Mouse (Mus musculus): ENCODE data around the gene Gpr65. TPM values are rescaled to one million over a fixed set of nuclear protein-coding genes. Genes with fewer than 3 reads are reported as not detected.

The Gpr65 gene
- total RNA-seq (2012; rRNA removed), result 31.0 and 31.9 TPM in 2 replicates
- total RNA-seq (2014; rRNA removed), result 80.3 and 84.1 TPM in 2 replicates
- 72.6 and 80.5 TPM in 2 replicates for polyA plus RNA-seq (2012; ENCODE audit: insufficient read length, low read depth)

GRCm38 (mm10) chr12:98268441-98269369, at the start of gene Gpr65:
TSS of gene Gpr65 (plus strand) at chr12:98268635.
- dilution Hi-C loops (cut with MboI; ENCODE audit: extremely low pct_ligation_motif_present, extremely low pct_unique_long_range_greater_than_20kb, low sequenced_read_pairs), result no loop called here
- DNase-seq (ENCODE audit: extremely low read depth), result peak; percentile 78
- peaks cover 14 to 50% of the 10 kb centered on the region in 2 experiments for H3K4me1 ChIP-seq (ENCODE audit: control insufficient read depth in 1 of 2, insufficient read depth in 2 of 2)
- peak within 1 kb of the TSS; percentile 67 to 91 (median 76) for H3K4me3 ChIP-seq (replicated peaks in 1 of 3; ENCODE audit: low read depth in 2 of 3, low read length in 2 of 3, poor library complexity in 1 of 3)
- peaks cover 3 to 12% of the 10 kb centered on the region in 2 experiments for H3K36me3 ChIP-seq (replicated peaks in 1 of 2; ENCODE audit: control insufficient read depth in 1 of 2, insufficient read depth in 1 of 2, low read length in 1 of 2)
- H3K27ac ChIP-seq (ENCODE audit: insufficient read depth, low read depth), result peak within 1 kb of the TSS; percentile 97
- peak within 1 kb of the TSS; percentile 80 for H3K4me2 ChIP-seq (ENCODE audit: insufficient read depth, low read depth, poor library complexity, severe bottlenecking)
- peak within 1 kb of the TSS; percentile 97 for H3K9ac ChIP-seq (ENCODE audit: insufficient read depth, low read depth)
- in situ Hi-C loops (cut with MboI; ENCODE audit: low pct_ligation_motif_present, low pct_unique_long_range_greater_than_20kb, low sequenced_read_pairs), result no loop called here
- peaks cover 29% of the 10 kb centered on the region for H3K79me2 ChIP-seq (replicated peaks; ENCODE audit: control insufficient read depth, extremely low read depth, insufficient read depth, poor library complexity, severe bottlenecking)
- H3K27me3 ChIP-seq (replicated peaks), result no peaks in the 10 kb centered on the region
- H3K9me3 ChIP-seq (replicated peaks; ENCODE audit: low read length), result no peaks in the 10 kb centered on the region
- TF ChIP-seq MAX (IDR thresholded peaks at IDR 0.05; ENCODE audit: low read length), result peak; percentile 77
- no peak for TF ChIP-seq JUN (IDR thresholded peaks at IDR 0.05; ENCODE audit: insufficient read depth, low read depth, low read length)
- TF ChIP-seq CHD1 (IDR thresholded peaks at IDR 0.05; ENCODE audit: low read depth, low read length), result 0 out of 2 replicates have a peak, but pooled peaks have one; percentile 17
- TF ChIP-seq RCOR1 (conservative IDR thresholded peaks at IDR 0.05; ENCODE audit: low read depth, low read length), result 0 out of 2 replicates have a peak, but pooled peaks have one; percentile 18
- TF ChIP-seq MYC (IDR thresholded peaks at IDR 0.05; ENCODE audit: low read depth, low read length), result peak; percentile 78
- TF ChIP-seq POLR2AphosphoS2 (IDR thresholded peaks at IDR 0.05; ENCODE audit: low read depth, low read length), result 0 out of 2 replicates have a peak, but pooled peaks have one; percentile 36
- no peak for TF ChIP-seq IRF4 (IDR thresholded peaks at IDR 0.05; ENCODE audit: low read depth, low read length)
- peak; percentile 55 for TF ChIP-seq BHLHE40 (IDR thresholded peaks at IDR 0.05; ENCODE audit: low read depth, low read length)
- TF ChIP-seq MXI1 (IDR thresholded peaks at IDR 0.05; ENCODE audit: low read depth, low read length), result peak; percentile 85
- TF ChIP-seq ELF1 (IDR thresholded peaks at IDR 0.05; ENCODE audit: low read depth, low read length), result peak; percentile 66
- peak; percentile 92 for TF ChIP-seq TBP (conservative IDR thresholded peaks at IDR 0.05; ENCODE audit: low read depth, low read length)
- peak; percentile 44; the same call in 1 of the 2 replicates for TF ChIP-seq TCF12 (IDR thresholded peaks at IDR 0.05; ENCODE audit: low read depth, low read length)
- no peak for TF ChIP-seq MEF2A (IDR thresholded peaks at IDR 0.05; ENCODE audit: borderline replicate concordance, low read depth, low read length)
- TF ChIP-seq POLR2A (IDR thresholded peaks at IDR 0.05; ENCODE audit: low read depth, low read length), result peak; percentile 75
- TF ChIP-seq MAFK (IDR thresholded peaks at IDR 0.05; ENCODE audit: insufficient replicate concordance, low read length), result peak; percentile 70
- peak; percentile 47 for TF ChIP-seq ZMIZ1 (IDR thresholded peaks at IDR 0.05; ENCODE audit: low read depth, low read length)
- 0 out of 2 replicates have a peak, but pooled peaks have one; percentile 11 for TF ChIP-seq HCFC1 (IDR thresholded peaks at IDR 0.05; ENCODE audit: low read depth, low read length)
- no peak for TF ChIP-seq KAT2A (IDR thresholded peaks at IDR 0.05; ENCODE audit: insufficient replicate concordance, low read length)
- TF ChIP-seq SIN3A (IDR thresholded peaks at IDR 0.05; ENCODE audit: low read length), result peak; percentile 69
- peak; percentile 81 for TF ChIP-seq NELFE (IDR thresholded peaks at IDR 0.05; ENCODE audit: low read depth, low read length)

Data from CH12.LX (cell line).